Mouse (Mus musculus): Measurements from ENCODE around the gene Slc27a5.

The Slc27a5 gene

GRCm38 (mm10) chr7:12998053-12998452, at the start of gene Slc27a5:
Gene Slc27a5 (minus strand): TSS chr7:12998192.
- DNase-seq = no peak

- DNase-seq = peak; percentile 60
These were observed 48.1 kb upstream of the Slc27a5 start for GRCm38 (mm10) chr7:13046084-13046483.

GRCm38 (mm10) chr7:13044254-13044625, 46.2 kb upstream of the Slc27a5 start:
- no peak for DNase-seq

GRCm38 (mm10) chr7:13043445-13044253, 45.7 kb upstream of the Slc27a5 start:
- DNase-seq = peak; percentile 18

DNA sequence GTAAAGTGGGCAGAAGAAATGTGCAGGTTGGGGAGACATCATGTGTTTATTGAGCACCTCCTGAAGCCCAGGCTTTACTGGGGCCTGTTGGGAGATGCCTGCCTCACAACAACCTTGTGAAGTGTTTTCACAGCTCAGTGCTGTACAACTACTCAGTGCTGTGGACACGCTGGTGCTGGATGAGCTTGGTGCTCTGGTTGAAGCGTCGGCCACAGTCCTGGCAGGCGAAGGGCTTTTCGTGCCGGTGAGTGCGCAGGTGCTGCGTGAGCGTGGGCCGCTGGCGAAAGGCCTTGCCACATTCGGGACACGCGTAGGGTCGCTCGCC, 45.1 kb upstream of the Slc27a5 start:
- DNase-seq = no peak

DNA sequence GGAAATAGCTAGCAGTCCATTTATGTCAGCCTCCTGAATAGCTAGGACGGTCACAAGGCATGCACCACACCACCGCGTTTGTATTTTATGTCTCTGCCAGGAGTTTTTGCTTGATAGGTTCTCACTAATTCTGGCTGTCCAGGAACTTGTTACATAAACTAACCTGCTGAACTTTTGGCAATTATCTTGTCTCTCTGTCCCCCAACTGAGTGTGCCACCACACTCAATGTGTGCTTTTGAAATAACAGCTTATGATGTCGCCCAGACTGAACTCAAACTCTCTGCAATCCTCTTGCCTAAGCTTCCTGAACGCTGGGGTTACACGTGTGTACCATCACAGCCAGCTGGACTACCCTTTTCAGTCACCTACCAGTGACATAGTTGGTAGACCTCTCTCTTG, 44.5 kb upstream of the Slc27a5 start:
- DNase-seq = no peak

DNA sequence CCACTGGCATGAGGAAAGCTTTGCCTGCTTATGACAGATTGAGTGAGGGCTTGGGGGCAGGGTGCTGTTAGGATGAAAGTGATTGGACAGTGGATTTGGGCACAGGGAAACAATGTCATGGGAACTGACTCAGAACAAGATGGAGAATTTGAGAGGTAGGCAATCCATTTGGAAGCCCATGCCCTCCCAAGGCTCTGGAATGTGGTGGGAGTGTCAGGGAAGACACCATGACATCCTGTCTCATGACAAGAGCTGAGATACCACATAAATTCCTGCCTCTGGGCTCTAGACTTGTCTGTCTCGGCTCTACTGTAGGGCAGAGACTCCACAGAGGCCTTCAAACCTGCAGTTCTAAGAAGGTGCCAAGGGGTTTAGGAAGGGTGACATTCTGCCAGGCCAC, 43.3 kb upstream of the Slc27a5 start:
- DNase-seq = no peak

- no peak for DNase-seq
These were observed 41.2 kb upstream of the Slc27a5 start for GRCm38 (mm10) chr7:13039181-13039580.

GRCm38 (mm10) chr7:13038621-13039169, 40.7 kb upstream of the Slc27a5 start:
- peak; percentile 11 for DNase-seq

DNA sequence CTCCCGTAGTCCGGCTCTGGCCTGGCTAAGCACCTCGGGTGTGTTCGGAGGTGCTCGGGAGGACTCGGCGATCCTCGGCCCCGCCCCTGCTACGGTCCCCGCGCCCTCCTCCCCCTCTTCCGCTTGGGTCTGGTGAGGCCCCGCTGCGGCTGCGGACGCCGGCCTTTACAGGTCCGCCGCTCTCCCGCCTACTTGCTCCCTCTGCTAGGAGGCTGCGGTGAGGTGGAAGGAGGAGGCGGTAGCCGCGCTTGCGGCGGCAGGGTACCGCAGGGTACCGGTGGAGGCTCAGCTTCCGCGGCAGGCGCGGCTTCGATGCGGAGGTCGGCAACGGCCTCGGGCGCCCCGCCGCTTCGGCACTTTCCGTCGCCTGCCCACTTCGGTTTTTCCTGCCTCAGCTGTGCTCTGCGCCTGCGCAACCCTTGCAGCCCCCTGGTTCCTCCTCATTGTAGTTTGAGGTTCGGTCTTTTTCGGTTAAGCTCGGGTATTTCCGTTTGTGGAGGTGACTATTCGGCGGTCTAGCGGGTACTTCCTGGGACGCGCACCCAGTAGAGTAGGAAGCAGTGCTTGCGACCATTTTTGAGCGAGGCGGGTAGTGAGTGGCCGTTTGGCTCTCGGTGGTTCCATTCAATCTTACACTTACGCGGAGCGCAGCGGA, 40.0 kb upstream of the Slc27a5 start, which contains the start of gene Ube2m:
Gene Ube2m (minus strand): TSS at position 375 of the 655 bp plus-strand sequence.
- DNase-seq = peak; percentile 97

DNA sequence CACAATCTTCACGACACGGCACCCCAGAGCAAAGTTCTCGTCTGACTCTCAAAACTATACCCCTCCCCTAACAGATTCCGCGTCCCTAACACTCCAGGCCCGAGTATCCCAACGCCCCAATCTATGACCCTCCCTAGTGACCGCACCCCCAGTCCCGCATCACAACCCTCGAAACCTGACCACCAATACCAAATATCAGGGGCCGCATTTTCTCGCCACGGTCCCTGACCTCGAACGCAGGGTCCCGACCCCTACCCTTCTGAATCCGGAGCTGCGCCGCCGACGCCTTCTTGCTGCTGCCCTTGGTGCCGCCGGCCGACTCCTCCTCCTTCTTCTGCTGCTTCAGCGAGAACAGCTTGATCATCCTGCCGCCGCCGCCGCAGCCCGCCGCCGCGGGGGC, 39.4 kb upstream of the Slc27a5 start:
- no peak for DNase-seq

GRCm38 (mm10) chr7:13036806-13037205, 38.8 kb upstream of the Slc27a5 start:
- DNase-seq = no peak

- DNase-seq = no peak
These were observed 37.3 kb upstream of the Slc27a5 start for GRCm38 (mm10) chr7:13035211-13035855.

DNA sequence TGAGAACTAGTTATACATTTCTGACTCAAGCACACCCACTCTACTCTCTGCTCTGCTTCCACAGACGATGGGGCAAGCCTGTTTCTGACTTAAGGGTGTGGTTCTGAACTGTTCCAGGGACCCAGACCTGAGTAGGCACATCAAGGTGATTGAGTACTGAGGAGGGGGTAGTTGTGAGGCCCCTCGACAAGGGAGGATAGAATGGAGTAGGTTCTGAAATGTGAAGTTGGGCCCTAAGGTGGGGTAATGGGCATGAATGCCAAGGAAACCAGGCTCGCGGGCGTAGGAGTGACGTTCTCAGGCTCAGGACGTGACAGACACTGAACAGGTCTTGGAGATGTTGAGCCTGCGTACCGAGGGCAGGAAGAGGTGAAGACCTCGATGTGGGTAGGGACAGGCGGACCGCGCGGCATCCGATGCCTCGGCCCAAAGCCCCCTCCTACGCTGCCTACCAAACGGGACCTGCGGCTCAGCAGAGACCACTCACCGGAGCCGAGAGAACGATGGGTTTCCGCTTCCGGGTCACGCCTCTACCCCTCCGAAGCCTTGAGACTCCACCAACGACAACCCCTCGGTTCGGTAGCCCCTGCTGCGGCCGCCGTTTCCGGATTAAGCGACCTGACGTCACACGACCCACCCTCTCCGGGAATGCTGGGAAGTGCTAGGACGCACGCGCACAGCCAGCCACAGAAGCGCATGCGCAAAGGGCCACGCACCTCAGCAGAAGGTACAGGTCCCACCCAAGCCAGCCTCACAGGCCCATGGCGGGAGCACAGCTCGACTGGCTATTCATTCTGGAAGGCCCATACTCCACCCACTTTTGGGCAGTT, 36.4 kb upstream of the Slc27a5 start, which contains the start of gene Chmp2a:
Gene Chmp2a (minus strand): TSS at position 660 of the 830 bp plus-strand sequence.
- DNase-seq = peak; percentile 98

DNA sequence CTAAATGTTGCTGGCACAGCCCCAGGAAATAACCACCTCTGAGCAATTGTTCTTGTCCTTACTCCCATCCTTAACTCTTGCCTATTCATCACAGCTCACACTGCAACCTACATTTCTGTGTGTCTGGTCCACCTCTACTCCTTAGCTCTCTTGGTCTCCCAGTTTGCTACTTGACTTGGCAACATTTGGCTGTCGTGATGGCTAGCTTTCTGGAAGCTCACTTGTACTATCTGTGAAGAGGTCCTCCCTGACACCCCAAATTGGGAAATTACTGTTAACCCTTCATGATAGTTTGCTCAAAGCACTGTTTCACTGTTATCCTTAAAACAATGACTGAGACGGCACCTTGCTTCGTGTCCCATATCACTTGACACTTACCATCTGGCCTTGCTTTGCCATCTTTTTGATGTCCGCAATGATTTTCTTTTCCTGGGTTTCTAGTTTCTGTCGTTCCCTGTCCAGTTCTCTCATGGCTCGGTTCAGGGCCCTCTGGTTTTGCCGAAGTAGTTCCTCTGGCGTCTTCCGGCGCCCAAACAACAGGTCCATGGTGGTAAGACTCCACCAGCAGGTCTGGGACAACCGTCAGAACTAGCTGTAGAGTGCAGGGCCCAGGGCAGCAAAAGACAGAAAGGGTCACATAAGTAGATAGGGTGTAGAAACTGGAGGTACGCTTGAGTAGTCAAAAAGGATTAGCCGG, 35.6 kb upstream of the Slc27a5 start:
- DNase-seq = no peak

DNA sequence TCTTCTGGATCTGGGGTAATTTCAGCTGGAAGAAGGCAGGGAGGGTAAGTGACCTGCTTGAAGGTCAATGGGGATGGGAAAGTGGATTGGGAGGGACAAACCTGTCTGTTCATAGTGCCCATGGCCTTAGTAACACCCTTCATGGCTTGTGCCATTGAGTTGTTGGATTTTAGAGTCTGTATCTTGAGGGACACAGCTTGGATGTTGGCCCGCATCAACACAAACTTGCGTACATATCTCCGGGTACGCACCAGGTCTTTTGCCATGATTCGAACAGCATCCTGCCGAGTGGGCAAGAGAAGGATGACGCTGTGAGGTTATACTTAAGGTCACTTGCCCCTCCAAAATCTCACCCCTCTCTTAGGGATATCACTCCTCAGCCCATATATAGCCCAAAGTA, 34.5 kb upstream of the Slc27a5 start:
- no peak for DNase-seq

DNA sequence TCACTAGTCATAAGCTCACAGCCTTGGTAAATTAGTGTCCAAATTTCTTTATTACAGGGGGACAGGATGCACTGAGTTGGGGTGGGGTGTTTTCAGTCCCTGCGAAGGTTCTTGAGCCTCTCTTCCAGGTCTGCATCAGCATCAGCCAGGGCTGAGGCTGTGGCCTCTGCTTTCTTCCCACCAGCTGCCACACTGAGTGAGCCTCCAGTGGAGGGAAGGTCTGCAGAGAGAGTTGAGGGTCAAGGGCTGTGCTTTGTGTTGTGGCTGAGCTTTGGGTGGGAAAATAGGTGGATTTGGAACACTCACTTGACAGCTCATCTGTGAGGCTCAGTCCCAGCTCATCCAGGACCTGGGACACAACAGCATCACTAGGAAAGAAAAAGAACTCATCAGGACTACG, 34.0 kb upstream of the Slc27a5 start:
- no peak for DNase-seq

DNA sequence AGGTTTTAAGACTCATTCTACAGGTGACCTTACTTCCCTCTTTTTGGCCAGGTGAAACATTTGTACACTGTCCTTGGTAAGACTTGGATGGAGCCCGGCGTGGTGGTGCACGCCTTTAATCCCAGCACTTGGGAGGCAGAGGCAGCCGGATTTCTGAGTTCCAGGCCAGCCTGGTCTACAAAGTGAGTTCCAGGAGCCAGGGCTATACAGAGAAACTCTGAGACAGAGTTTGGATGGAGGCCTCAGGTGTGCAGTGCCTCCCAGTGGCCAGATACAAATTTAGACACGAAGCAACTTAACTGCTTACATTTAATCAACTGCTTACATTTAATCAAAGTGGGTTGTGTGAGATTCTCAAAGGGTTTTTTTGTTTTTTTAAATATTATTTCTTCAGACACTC, 33.1 kb upstream of the Slc27a5 start:
- DNase-seq = no peak

GRCm38 (mm10) chr7:13028986-13029385, 31.0 kb upstream of the Slc27a5 start:
- no peak for DNase-seq

DNA sequence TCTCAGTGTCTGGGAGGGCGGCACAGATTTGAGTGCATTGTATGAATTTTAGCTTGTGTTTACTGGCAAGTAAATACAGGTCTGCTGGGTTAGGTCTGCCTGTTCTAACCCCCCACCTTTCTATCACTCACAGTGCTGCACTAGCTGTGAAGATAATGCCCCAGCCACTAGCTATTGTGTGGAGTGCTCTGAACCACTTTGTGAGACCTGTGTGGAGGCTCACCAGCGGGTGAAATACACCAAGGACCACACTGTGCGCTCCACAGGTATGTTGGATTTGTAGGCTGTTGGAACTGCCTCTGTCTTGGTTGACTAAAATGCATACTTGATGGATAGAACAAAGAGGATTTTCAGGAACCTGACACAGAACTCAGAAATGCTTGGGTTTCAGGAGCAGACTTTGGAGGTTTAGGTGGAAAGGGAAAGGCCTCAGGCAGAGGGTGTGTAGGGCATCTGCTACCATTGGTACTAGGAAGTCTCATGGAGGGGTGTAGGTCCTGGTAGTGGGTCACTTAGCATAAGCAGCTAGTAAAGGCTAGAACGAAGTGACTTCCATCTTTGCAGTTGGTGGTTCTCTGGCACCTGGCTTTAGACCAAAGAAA, 27.6 kb upstream of the Slc27a5 start:
- DNase-seq = no peak

GRCm38 (mm10) chr7:13024805-13025204, 26.8 kb upstream of the Slc27a5 start:
- peak; percentile 83 for DNase-seq

Measured in liver (tissue).